ENCODE assay signal across 8 mouse cellular contexts in the genomic region with DNA sequence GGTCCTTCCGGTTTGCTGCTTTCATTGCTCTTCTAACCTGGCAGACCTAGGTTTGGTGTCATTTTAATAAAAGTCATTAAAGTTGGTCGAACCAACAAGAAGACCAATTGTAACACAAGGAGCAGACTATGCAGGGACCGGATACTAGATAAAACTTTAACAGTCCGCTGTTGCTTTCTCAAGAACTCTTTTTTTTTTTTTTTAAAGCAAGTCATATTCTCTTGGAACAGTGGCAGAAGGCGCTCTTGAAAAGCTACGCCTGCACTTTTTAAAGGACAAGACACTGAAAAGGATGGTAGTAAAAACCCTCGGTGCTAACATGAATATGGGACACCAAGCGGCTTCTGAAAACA. TPM values are rescaled to one million over a fixed set of nuclear protein-coding genes. Genes with fewer than 3 reads are reported as not detected.
A peak's percentile ranks its signal among the peaks of the same experiment; 100 is the strongest.
DNase-seq lines count a peak whose midpoint lies in the region; ATAC-seq lines count a peak whose summit lies in the region.

No protein-coding gene starts in this region.

- peak overlapping the region; percentile 89 for H3K27ac ChIP-seq in kidney, embryonic 16.5 days (ENCODE audit: low read length)
- no peak overlapping the region; the same call in 1 of the 2 replicates for H3K27ac ChIP-seq in hindbrain, embryonic 14.5 days
- peak overlapping the region; percentile 58 for H3K27ac ChIP-seq in midbrain, embryonic 16.5 days (ENCODE audit: low read length)

- no peak for DNase-seq in kidney, adult 18-20 months
- DNase-seq in brain, adult 2 months (ENCODE audit: low read depth, low spot score), result peak; percentile 19
- DNase-seq in hindbrain, embryonic 14.5 days (ENCODE audit: low spot score), result no peak
- DNase-seq in cerebellum, adult 11-12 months, result no peak
- DNase-seq in frontal cortex, postnatal 14 days (ENCODE audit: low spot score in 2 of 2), result no peak
- DNase-seq in layer of hippocampus, postnatal 36 days, result no peak

- peak overlapping the region; percentile 78 for H3K4me3 ChIP-seq in kidney, embryonic 16.5 days (ENCODE audit: low read length)
- peak overlapping the region; percentile 81 for H3K4me3 ChIP-seq in hindbrain, embryonic 14.5 days (replicated peaks; ENCODE audit: low read length)
- peak overlapping the region; percentile 62 for H3K4me3 ChIP-seq in midbrain, embryonic 16.5 days (ENCODE audit: low read depth, low read length)

- peak overlapping the region; percentile 80 for H3K9ac ChIP-seq in kidney, embryonic 16.5 days (replicated peaks; ENCODE audit: low read length)
- peak overlapping the region; percentile 66 for H3K9ac ChIP-seq in hindbrain, embryonic 14.5 days
- H3K9ac ChIP-seq in midbrain, embryonic 16.5 days (ENCODE audit: low read depth, low read length), result peak overlapping the region; percentile 70

- 2% methylated on average over 8 of the region's 8 CpGs for WGBS in kidney, embryonic 16.5 days
- WGBS in hindbrain, embryonic 14.5 days, result 14% methylated on average over 8 of the region's 8 CpGs
- 11% methylated on average over 8 of the region's 8 CpGs for WGBS in midbrain, embryonic 16.5 days

- no peaks in the 10 kb centered on the region for H3K9me3 ChIP-seq in kidney, embryonic 16.5 days (ENCODE audit: low read length)
- H3K9me3 ChIP-seq in hindbrain, embryonic 14.5 days (ENCODE audit: control insufficient read depth, low read length), result no peaks in the 10 kb centered on the region
- no peaks in the 10 kb centered on the region for H3K9me3 ChIP-seq in midbrain, embryonic 16.5 days (replicated peaks; ENCODE audit: control insufficient read depth, low read length, poor library complexity, severe bottlenecking)

- no peak for ATAC-seq in kidney, embryonic 16.5 days (ENCODE audit: low FRiP score, low TSS enrichment)
- no peak for ATAC-seq in hindbrain, embryonic 14.5 days (ENCODE audit: low FRiP score)
- no peak for ATAC-seq in midbrain, embryonic 16.5 days

- peaks cover 20% of the 10 kb centered on the region for H3K4me1 ChIP-seq in kidney, embryonic 16.5 days (ENCODE audit: insufficient read depth, low read length)
- H3K4me1 ChIP-seq in hindbrain, embryonic 14.5 days (replicated peaks; ENCODE audit: control insufficient read depth, insufficient read depth, low read length), result peaks cover 8% of the 10 kb centered on the region
- H3K4me1 ChIP-seq in midbrain, embryonic 16.5 days (ENCODE audit: control insufficient read depth, insufficient read depth, low read length), result peaks cover 5% of the 10 kb centered on the region

- H3K36me3 ChIP-seq in kidney, embryonic 16.5 days (ENCODE audit: insufficient read depth, low read length), result peaks cover 3% of the 10 kb centered on the region; the same call in 1 of the 2 replicates
- no peaks in the 10 kb centered on the region for H3K36me3 ChIP-seq in hindbrain, embryonic 14.5 days (replicated peaks; ENCODE audit: control insufficient read depth, insufficient read depth)
- H3K36me3 ChIP-seq in midbrain, embryonic 16.5 days (ENCODE audit: control insufficient read depth, insufficient read depth, low read length), result no peaks in the 10 kb centered on the region

- no peaks in the 10 kb centered on the region for H3K27me3 ChIP-seq in kidney, embryonic 16.5 days (ENCODE audit: insufficient read depth, low read length)
- H3K27me3 ChIP-seq in hindbrain, embryonic 14.5 days (ENCODE audit: control insufficient read depth, insufficient read depth, low read length), result no peaks in the 10 kb centered on the region
- H3K27me3 ChIP-seq in midbrain, embryonic 16.5 days (ENCODE audit: control insufficient read depth, insufficient read depth, low read depth, low read length), result no peaks in the 10 kb centered on the region

- H3K4me2 ChIP-seq in kidney, embryonic 16.5 days (replicated peaks; ENCODE audit: low read depth, low read length), result peak overlapping the region; percentile 68
- H3K4me2 ChIP-seq in hindbrain, embryonic 14.5 days (replicated peaks), result peak overlapping the region; percentile 52
- peak overlapping the region; percentile 73 for H3K4me2 ChIP-seq in midbrain, embryonic 16.5 days (ENCODE audit: low read length)

RNA-seq across cellular contexts. Expression of gene Stxbp3, which starts 0.7 kb away (rescaled TPM):
- polyA plus RNA-seq in kidney, embryonic 16.5 days (2015; fragmentation: Nextera tagmentation; extraction: Ambion mirVana), result 32.6 and 38.8 TPM in 2 replicates
- polyA plus RNA-seq in hindbrain, embryonic 14.5 days (2014; fragmentation: Nextera tagmentation; extraction: Ambion mirVana), result 14.5 and 17.9 TPM in 2 replicates
- 16.2 and 16.9 TPM in 2 replicates for polyA plus RNA-seq in midbrain, embryonic 16.5 days (2015; fragmentation: Nextera tagmentation; extraction: Ambion mirVana)
- total RNA-seq in layer of hippocampus, postnatal 36 days (2021), result 10 to 100 TPM; 22.9 to 25.9 TPM

RNA-seq across cellular contexts. Expression of gene Fndc7, which starts 50.2 kb away (rescaled TPM):
- 0.06 TPM in 1 of 2 replicates, not detected in the other for polyA plus RNA-seq in kidney, embryonic 16.5 days (2015; fragmentation: Nextera tagmentation; extraction: Ambion mirVana)
- polyA plus RNA-seq in hindbrain, embryonic 14.5 days (2014; fragmentation: Nextera tagmentation; extraction: Ambion mirVana), result not detected in 2 replicates
- polyA plus RNA-seq in midbrain, embryonic 16.5 days (2015; fragmentation: Nextera tagmentation; extraction: Ambion mirVana), result 0.08 TPM in 1 of 2 replicates, not detected in the other
- total RNA-seq in layer of hippocampus, postnatal 36 days (2021), result under 1 TPM in 1 of 2 experiments, not detected in 1; 0.13 TPM
